Mouse (Mus musculus) right cerebral cortex, adult 2 months (tissue): ENCODE results near the gene Daw1.

ENCODE experiments used
- DNase-seq, 2 experiments: peaks; one replicate each; pipeline ENCODE4 v3.0.0; 2021 to 2022; ENCODE audit warnings: low spot score in 2 of 2

Daw1 gene

DNA sequence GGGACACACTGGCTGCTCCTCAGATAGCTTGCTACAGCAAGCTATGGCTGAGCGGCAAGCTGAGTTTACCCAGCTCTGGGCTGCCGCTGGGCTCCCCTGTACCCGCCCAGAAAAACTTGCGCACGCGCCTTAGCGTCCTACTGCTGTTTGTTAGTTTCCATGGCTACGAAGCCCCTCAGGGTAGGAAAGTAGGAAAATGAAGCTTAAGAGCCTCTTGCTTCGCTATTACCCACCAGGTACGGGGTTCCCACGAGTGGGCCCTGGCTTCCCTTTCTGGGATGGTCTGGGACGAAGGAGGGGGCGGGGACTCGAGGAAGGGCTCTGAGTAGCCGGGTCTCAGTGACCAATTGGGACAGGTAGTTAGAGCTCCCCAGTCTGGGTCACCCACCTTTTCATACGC is at the start of gene Daw1:
Daw1 (plus strand) TSS at position 150 of the 400 bp plus-strand sequence.
- peak; percentile 59 to 63 for DNase-seq

DNA sequence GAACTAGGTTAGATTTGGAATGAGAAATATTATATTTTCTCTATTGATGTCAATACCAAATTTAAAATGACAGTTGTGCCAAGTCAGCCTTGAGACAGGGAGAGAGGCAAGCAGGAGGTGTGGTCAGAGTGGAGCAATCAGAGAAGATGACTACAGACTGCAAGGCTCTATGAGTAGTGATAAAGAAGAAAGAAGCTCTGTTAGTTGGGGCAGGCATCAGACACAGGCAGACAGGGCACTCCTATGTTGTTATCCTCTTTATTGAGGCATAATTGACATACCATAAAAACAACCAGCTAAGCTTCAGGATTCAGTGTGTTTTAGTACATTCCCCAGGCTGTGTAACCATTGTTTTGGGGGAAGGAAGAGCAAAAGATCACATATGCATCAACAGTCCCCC is 48.6 kb upstream of the Daw1 start:
- DNase-seq, result no peak

- DNase-seq, result no peak
These were observed 47.8 kb upstream of the Daw1 start for GRCm38 (mm10) chr1:83111726-83112125.

DNA sequence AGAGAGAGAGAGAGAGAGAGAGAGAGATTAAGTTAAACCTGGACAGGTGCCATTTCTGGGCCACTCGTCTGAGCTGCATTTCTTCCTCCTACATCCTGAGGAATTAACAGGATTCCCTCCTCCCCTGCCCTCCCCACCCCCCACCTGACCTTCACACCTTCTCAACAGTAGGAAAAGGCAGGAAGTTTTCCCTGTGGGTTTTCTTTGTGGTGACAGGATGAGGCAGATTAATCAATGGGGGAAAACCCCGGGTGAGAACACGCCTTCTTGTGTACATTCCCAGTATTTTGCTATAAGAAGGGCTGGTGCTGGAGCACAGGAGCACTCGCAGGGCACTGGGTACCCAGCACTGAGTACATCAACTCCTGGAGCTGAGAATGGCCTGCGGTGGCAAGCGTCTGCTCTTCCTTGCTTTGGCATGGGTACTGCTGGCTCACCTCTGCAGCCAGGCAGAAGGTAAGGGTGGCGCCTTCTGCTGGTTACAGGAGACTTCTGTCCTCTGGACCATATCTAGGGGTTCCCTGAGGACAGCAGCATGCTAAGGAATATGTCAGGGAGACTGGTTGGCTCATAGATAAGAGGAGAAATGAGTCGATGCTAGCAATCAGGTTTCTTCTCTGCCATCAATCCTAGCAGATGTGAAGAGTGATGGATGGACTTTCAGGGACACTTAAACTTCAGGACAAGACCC is 43.0 kb upstream of the Daw1 start, which contains the start of gene Ccl20:
Ccl20 (plus strand) TSS at position 320 of the 691 bp plus-strand sequence.
- DNase-seq, result no peak

GRCm38 (mm10) chr1:83117217-83117616 is 42.3 kb upstream of the Daw1 start:
- no peak for DNase-seq

GRCm38 (mm10) chr1:83117661-83118060 is 41.9 kb upstream of the Daw1 start:
- peak; percentile 39 to 56 for DNase-seq

DNA sequence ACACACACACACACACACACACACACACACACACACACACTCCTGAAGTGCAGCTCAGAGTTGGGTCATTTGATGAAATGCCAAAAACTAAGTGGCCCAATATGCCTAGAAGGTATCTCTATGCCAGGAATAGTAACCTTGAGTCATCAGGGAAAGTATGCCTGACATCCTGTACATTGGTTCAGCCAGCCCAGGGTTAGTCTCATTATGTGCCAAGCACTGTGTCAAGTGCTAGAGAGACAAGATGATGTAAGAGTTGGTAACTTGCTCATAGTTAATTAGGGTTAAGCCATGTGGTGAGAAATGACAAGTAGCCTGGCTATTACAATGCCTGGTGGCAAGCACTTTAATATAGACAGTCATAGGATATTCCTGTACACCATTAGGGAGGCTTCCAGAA is 39.6 kb upstream of the Daw1 start:
- DNase-seq, result no peak

DNA sequence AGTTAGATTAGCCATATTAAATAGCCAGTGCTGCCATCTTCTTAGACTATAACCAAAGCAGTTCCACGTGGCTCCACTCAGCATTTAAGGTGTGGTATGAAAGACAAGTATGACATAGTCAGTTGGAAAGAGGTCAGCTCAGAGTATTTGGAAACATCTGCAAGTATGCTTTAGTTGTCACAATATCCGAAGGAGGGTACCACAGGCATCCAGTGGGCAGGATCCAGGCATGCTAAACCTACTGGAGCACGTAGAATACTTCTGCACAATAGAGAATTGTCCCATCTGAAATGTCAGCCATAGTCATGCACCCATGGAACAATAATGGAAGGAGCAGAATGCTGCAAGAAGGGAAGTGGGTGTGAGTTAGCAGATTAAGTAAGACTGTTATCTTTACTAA is 39.2 kb upstream of the Daw1 start:
- no peak for DNase-seq

DNA sequence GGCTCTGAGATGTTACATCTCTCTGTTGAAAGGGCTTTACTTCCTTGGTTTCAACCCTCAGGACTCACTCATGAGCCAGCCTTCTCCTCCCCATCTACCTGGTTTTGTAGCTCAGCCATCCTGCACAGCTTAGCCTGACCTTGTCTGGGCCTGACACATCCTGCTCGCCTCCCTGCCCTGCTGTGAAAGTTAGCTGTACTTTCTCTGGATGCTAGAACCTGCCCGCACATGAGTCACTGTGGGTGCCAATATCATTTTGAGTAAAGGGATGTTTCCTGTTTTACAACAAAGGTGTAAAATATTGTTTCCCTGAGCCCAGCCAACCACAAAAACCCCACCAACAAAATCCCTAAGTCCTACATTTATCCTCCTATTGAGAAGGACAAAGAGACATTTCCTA is 36.4 kb upstream of the Daw1 start:
- DNase-seq, result no peak

- no peak for DNase-seq
These were observed 23.7 kb upstream of the Daw1 start for GRCm38 (mm10) chr1:83135829-83136228.

DNA sequence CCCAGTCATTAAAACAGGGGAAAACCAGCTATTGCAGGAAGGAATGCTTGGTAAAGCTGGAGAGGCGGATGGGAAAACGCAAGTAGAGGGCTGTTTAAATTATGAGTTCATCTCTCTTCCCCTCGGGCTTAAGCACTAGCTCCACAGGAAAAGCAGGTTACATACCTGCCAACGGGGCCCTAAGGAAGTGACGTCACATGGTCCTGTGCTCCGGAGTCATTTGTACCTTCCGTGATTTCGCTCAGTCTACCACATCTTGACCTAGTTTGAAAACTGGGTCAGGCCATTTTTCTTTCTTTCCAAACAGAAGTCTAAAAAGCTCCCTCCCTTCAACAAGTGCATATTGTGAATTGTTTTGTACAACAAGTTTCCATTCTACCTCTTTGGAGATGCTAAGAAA is 21.7 kb upstream of the Daw1 start:
- no peak for DNase-seq

GRCm38 (mm10) chr1:83138721-83139120 is 20.8 kb upstream of the Daw1 start:
- DNase-seq, result no peak

DNA sequence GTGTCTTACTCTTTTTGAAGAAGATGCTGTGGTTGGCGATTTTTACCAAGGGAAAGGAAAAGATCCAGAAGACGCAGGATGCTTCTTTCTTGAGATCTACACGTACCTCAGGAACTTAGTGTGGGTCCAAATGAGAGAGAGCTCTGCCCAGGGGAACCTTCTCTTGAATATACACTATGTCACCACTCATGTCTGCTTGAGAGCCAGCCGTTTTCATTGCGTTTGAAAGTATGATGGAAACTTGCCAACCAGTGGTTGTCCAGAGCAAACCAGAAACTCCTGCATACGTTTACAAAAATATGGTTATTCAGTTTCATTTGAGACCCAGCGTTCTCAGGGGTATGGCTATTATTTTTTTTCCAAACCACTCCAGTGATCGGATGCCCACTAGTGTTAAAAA is 18.0 kb upstream of the Daw1 start:
- no peak for DNase-seq

GRCm38 (mm10) chr1:83142055-83142454 is 17.5 kb upstream of the Daw1 start:
- no peak for DNase-seq

- DNase-seq, result no peak
These were observed 13.0 kb upstream of the Daw1 start for GRCm38 (mm10) chr1:83146547-83146946.

- no peak for DNase-seq
These were observed 9.3 kb upstream of the Daw1 start for GRCm38 (mm10) chr1:83150227-83150626.

DNA sequence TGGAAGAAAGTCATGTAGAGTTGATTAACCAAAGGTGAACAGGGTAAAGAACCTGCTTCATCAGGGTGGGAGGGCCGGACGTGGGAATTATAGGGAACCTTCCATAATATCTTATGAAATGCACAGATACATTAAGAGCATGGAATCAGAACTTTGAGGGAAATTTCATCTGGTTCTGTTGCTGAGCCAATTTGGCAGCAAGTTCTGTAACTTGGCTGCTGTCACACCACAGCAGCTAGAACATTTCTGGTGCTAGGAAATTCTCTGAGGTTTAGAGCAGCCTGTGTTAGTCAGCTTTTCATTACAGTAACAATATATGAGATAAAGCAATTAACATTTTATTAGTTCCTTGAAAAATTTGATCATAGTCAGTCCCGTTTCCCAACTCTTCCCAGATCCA is 6.6 kb upstream of the Daw1 start:
- DNase-seq, result peak; percentile 26 to 28

DNA sequence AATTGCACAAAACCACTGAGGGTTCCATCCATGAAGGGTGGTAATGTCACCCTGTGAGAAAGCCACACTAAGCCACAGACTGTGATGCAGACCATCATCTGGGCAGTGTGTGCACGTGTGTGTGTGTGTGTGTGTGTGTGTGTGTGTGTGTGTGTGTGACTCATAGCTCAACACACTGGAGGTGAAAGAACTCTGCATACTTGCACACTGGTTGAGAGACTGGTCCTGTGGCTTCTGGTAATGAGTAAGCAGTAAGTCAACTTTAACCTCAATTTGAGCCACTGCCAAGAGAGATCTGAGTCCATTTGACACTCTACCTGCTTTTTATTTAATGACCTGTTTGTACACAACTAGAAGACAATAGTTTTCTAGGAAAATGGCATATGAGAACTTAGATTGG is 2.7 kb upstream of the Daw1 start:
- no peak for DNase-seq

DNA sequence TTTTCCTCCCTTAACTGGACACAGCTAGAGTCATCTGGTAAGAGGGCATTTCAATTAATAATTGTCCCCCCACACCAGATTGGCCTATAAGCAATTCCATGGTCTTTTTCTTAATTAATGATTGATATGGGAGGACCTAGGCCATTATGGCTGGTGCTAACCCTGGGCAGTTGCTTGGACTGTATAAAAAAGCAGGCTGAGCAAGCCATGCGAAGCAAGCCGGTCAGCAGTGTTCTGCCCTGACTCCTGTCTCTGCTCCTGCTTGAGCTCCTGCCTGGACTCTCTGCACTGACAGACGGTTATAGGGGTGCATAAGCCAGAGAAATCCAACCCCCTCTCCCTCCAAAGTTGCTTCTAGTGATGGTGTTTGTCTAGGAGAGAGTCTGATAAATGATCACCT is 2.1 kb downstream of the Daw1 start:
- no peak for DNase-seq

GRCm38 (mm10) chr1:83164027-83164426 is 4.5 kb downstream of the Daw1 start:
- DNase-seq, result no peak

GRCm38 (mm10) chr1:83169158-83169557 is 9.6 kb downstream of the Daw1 start:
- DNase-seq, result no peak

GRCm38 (mm10) chr1:83175985-83176384 is 16.4 kb downstream of the Daw1 start:
- no peak for DNase-seq

DNA sequence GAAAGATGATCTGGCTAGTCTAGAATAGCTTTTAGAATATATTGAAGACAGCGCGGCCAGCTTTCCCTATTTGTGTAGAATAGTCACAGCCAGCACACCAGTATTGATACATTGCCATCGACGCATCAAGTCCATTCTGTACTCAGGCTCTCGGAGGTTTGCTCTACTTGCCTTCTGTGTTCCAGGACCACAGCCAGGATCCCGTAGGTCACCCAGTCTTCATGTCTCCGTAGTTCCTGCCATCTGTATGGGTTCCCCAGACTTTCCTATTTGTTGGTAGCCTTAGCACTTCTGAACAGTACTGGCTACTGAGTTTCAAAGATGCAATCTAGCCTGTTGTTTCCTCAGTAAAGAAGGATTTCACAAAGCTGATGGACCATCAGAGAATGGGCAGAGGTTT is 20.0 kb downstream of the Daw1 start:
- no peak for DNase-seq

DNA sequence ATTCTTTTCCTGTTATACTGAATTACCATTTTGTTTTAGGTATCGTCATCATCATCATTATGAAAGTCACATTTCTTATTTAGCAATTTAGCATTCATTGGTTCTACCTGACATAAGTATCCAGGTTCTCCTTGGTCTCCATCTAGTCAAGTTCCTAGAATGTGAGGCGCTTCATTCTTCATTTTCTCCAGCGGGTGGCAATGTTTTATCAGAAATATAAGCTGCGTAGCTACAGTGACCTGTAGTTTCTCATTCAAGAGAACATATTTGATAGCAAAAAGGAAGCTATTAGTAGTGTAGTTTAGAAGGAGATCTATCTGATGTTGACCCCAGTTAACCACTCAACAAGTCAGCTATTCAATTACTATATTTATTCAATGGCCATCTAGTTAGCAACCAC is 21.9 kb downstream of the Daw1 start:
- DNase-seq, result peak in 1 of 2 experiments; percentile 15
